Mouse (Mus musculus) MEL (cell line): ENCODE measurements around the gene Scyl2. TPM values are rescaled to one million over a fixed set of nuclear protein-coding genes. Genes with fewer than 3 reads are reported as not detected.
A peak's percentile ranks its signal among the peaks of the same experiment; 100 is the strongest.

Source experiments
- DNase-seq: peaks from one replicate; pipeline ENCODE4 v3.0.0; 2011; ENCODE audit warnings: low read depth, low spot score
- H3K27ac ChIP-seq: 2 replicates; pipeline ENCODE4 v1.5.1; 2012; ENCODE audit warnings: low read depth, mild to moderate bottlenecking, control low read depth, low read length, moderate library complexity; ENCODE audit not compliant: control insufficient read depth
- H3K27me3 ChIP-seq, 2 experiments: fragments of 150-350 bp in 1 of 2; sonication (generic) in 1 of 2; 2 replicates each; pipeline ENCODE4 v1.6.1; 2012; ENCODE audit warnings: low read length in 2 of 2, mild to moderate bottlenecking in 2 of 2, improper control_type of control experiment in 1 of 2, moderate library complexity in 1 of 2; ENCODE audit not compliant: insufficient read depth in 2 of 2, control insufficient read depth in 1 of 2
- H3K36me3 ChIP-seq, 2 experiments: 2 replicates each; pipeline ENCODE4 v1.6.1; 2012 to 2014; ENCODE audit warnings: low read length in 2 of 2, improper control_type of control experiment in 1 of 2, inconsistent platforms in 1 of 2, mild to moderate bottlenecking in 1 of 2; ENCODE audit not compliant: insufficient read depth in 2 of 2, control insufficient read depth in 1 of 2
- H3K4me1 ChIP-seq, 2 experiments: fragments of 150-350 bp in 1 of 2; sonication (generic) in 1 of 2; 2 replicates each; pipeline ENCODE4 v1.6.1; 2012; ENCODE audit warnings: low read length in 2 of 2, improper control_type of control experiment in 1 of 2, mild to moderate bottlenecking in 1 of 2; ENCODE audit not compliant: insufficient read depth in 2 of 2, control insufficient read depth in 1 of 2
- H3K4me3 ChIP-seq, 2 experiments: fragments of 150-350 bp in 1 of 2; sonication (generic) in 1 of 2; 2 replicates each; pipeline ENCODE4 v1.5.1; 2012; ENCODE audit warnings: low read depth in 2 of 2, low read length in 2 of 2, mild to moderate bottlenecking in 2 of 2, moderate library complexity in 2 of 2, control low read depth in 1 of 2, improper control_type of control experiment in 1 of 2; ENCODE audit not compliant: control insufficient read depth in 1 of 2, insufficient read depth in 1 of 2
- H3K79me2 ChIP-seq: 2 replicates; pipeline ENCODE4 v1.6.1; 2012; ENCODE audit warnings: mild to moderate bottlenecking, low read length, moderate library complexity; ENCODE audit not compliant: control insufficient read depth, poor library complexity, insufficient read depth
- H3K9ac ChIP-seq: 2 replicates; pipeline ENCODE4 v1.6.1; 2012; ENCODE audit warnings: low read depth, mild to moderate bottlenecking, control low read depth, low read length, moderate library complexity; ENCODE audit not compliant: control insufficient read depth, poor library complexity, severe bottlenecking
- H3K9me3 ChIP-seq: fragments of 150-350 bp; sonication (generic); replicated peaks from 2 replicates; pipeline ENCODE4 v1.6.1; 2012; ENCODE audit warnings: mild to moderate bottlenecking, low read length, improper control_type of control experiment, moderate library complexity; ENCODE audit not compliant: insufficient read depth
- BHLHE40 ChIP-seq: IDR thresholded peaks from 2 replicates; pipeline ENCODE4 v1.6.1; 2012; ENCODE audit warnings: low read depth, mild to moderate bottlenecking, inconsistent platforms, low read length, improper control_type of control experiment, borderline replicate concordance
- E2F4 ChIP-seq: IDR thresholded peaks from 2 replicates; pipeline ENCODE4 v1.6.1; 2011; ENCODE audit warnings: low read depth, low read length, improper control_type of control experiment, borderline replicate concordance
- EP300 ChIP-seq, 2 experiments: IDR thresholded peaks; 2 replicates each; pipeline ENCODE4 v1.6.1; 2011; ENCODE audit warnings: improper control_type of control experiment in 2 of 2, low read length in 2 of 2, low read depth in 1 of 2, mild to moderate bottlenecking in 1 of 2
- ETS1 ChIP-seq: IDR thresholded peaks from 2 replicates; pipeline ENCODE4 v1.6.1; 2012; ENCODE audit warnings: low read depth, mild to moderate bottlenecking, inconsistent platforms, low read length, improper control_type of control experiment, moderate library complexity
- GABPA ChIP-seq: IDR thresholded peaks from 2 replicates; pipeline ENCODE4 v1.6.1; 2012; ENCODE audit warnings: low read depth, mild to moderate bottlenecking, inconsistent platforms, low read length, improper control_type of control experiment, moderate library complexity
- GATA1 ChIP-seq: IDR thresholded peaks from 2 replicates; pipeline ENCODE4 v1.6.1; 2011; ENCODE audit warnings: low read depth, low read length, improper control_type of control experiment
- MAZ ChIP-seq: IDR thresholded peaks from 2 replicates; pipeline ENCODE4 v1.6.1; 2012; ENCODE audit warnings: low read depth, mild to moderate bottlenecking, inconsistent platforms, low read length, improper control_type of control experiment
- MYB ChIP-seq: IDR thresholded peaks from 2 replicates; pipeline ENCODE4 v1.6.1; 2011; ENCODE audit warnings: mild to moderate bottlenecking, low read depth, low read length, improper control_type of control experiment
- MYC ChIP-seq: IDR thresholded peaks from 2 replicates; pipeline ENCODE4 v1.6.1; 2011; ENCODE audit warnings: low read depth, mild to moderate bottlenecking, low read length, improper control_type of control experiment, moderate library complexity
- POLR2AphosphoS2 ChIP-seq: IDR thresholded peaks from 2 replicates; pipeline ENCODE4 v1.6.1; 2011; ENCODE audit warnings: low read length, improper control_type of control experiment
- POLR2AphosphoS5 ChIP-seq: IDR thresholded peaks from 2 replicates; pipeline ENCODE4 v1.6.1; 2012; ENCODE audit warnings: low read depth, borderline replicate concordance, mild to moderate bottlenecking, inconsistent platforms, low read length, moderate library complexity, mixed read lengths
- SIN3A ChIP-seq: IDR thresholded peaks from 2 replicates; pipeline ENCODE4 v1.6.1; 2012; ENCODE audit warnings: low read length, improper control_type of control experiment, inconsistent platforms
- TAL1 ChIP-seq: IDR thresholded peaks from 2 replicates; pipeline ENCODE4 v1.6.1; 2012; ENCODE audit warnings: mild to moderate bottlenecking, inconsistent platforms, low read length, moderate library complexity, mixed read lengths
- UBTF ChIP-seq: IDR thresholded peaks from 2 replicates; pipeline ENCODE4 v1.6.1; 2012; ENCODE audit warnings: low read depth, mild to moderate bottlenecking, inconsistent platforms, low read length, improper control_type of control experiment, moderate library complexity, borderline replicate concordance; ENCODE audit not compliant: insufficient read depth
- ZC3H11A ChIP-seq: IDR thresholded peaks from 2 replicates; pipeline ENCODE4 v1.6.1; 2012; ENCODE audit warnings: low read depth, mild to moderate bottlenecking, inconsistent platforms, low read length, improper control_type of control experiment
- ZKSCAN1 ChIP-seq: IDR thresholded peaks from 2 replicates; pipeline ENCODE4 v1.6.1; 2012; ENCODE audit warnings: low read depth, mild to moderate bottlenecking, inconsistent platforms, low read length, improper control_type of control experiment, moderate library complexity
- polyA plus RNA-seq, 2 experiments: library from polyadenylated mRNA; stranded (reverse) in 1 of 2; unstranded in 1 of 2; fragments of >175 nt in 1 of 2; fragments of >200 nt in 1 of 2; gene quantifications; 2 replicates each; pipeline versions ENCODE4 v1.2.1 to v1.2.4; 2012; ENCODE audit warnings: low replicate concordance in 2 of 2, low read depth in 1 of 2; ENCODE audit not compliant: insufficient read length in 2 of 2, insufficient read depth in 1 of 2, missing spikeins in 1 of 2
- total RNA-seq: library from RNA; depleted of rRNA; stranded (reverse); fragments of 300-350 nt; gene quantifications from 2 replicates; pipeline ENCODE4 v1.2.3, GENCODE M21; 2012

Scyl2 gene
- total and polyA plus RNA-seq, 3 experiments: 19.8 to 27.9 TPM; not detected in 1

GRCm38 (mm10) chr10:89682961-89683360 is 3.1 kb downstream of the Scyl2 start:
- Histone ChIP-seq H3K27ac (no peak overlapping the region), H3K4me1 (peaks cover 28 to 49% of the 10 kb centered on the region in 2 experiments), H3K27me3 (no peaks in the 10 kb centered on the region), H3K4me3 (no peak overlapping the region), H3K36me3 (peaks cover 2 to 49% of the 10 kb centered on the region in 2 experiments; a peak in 3 of 4 replicates), H3K9me3 (no peaks in the 10 kb centered on the region), H3K79me2 (peaks cover 54% of the 10 kb centered on the region)
- DNase-seq: no peak
- no peak for TF ChIP-seq MYB
- TF ChIP-seq POLR2AphosphoS5: no peak
- TF ChIP-seq ZC3H11A: no peak
- no peak for TF ChIP-seq MYC
- TF ChIP-seq TAL1: no peak
- TF ChIP-seq, all 39 proteins: peak for 0
- H3K9ac ChIP-seq: no peak overlapping the region

- H3K27ac ChIP-seq: no peak overlapping the region
- H3K27me3 ChIP-seq: no peaks in the 10 kb centered on the region
- H3K9ac ChIP-seq: no peak overlapping the region
- H3K4me3 ChIP-seq: peak overlapping the region in 1 of 2 experiments; percentile 26; a peak in 1 of 4 replicates
- peaks cover 25 to 45% of the 10 kb centered on the region in 2 experiments for H3K4me1 ChIP-seq
- TF ChIP-seq EP300 (IDR thresholded peaks at IDR 0.05; ENCODE audit: low read depth in 1 of 2, low read length in 2 of 2) (peak in 1 of 2 experiments; percentile 41; a peak in 2 of 4 replicates), TAL1 (no peak), UBTF (no peak), GATA1 (peak; percentile 63), BHLHE40 (no peak), POLR2AphosphoS2 (no peak), E2F4 (no peak), ETS1 (peak; percentile 22; the same call in 1 of the 2 replicates), SIN3A (0 out of 2 replicates have a peak, but pooled peaks have one; percentile 33), MAZ (no peak)
- H3K79me2 ChIP-seq: peaks cover 55% of the 10 kb centered on the region
- H3K9me3 ChIP-seq: no peaks in the 10 kb centered on the region
- peak; percentile 39 for DNase-seq
- peaks cover 2 to 42% of the 10 kb centered on the region in 2 experiments; a peak in 3 of 4 replicates for H3K36me3 ChIP-seq
Observed at GRCm38 (mm10) chr10:89682157-89682556, 3.9 kb downstream of the Scyl2 start.

GRCm38 (mm10) chr10:89681706-89682105 is 4.4 kb downstream of the Scyl2 start:
- Histone ChIP-seq H3K4me3 (no peak overlapping the region), H3K9ac (no peak overlapping the region), H3K4me1 (peaks cover 21 to 43% of the 10 kb centered on the region in 2 experiments), H3K27ac (no peak overlapping the region), H3K79me2 (peaks cover 55% of the 10 kb centered on the region), H3K36me3 (peaks cover 2 to 40% of the 10 kb centered on the region in 2 experiments; a peak in 3 of 4 replicates), H3K27me3 (no peaks in the 10 kb centered on the region), H3K9me3 (no peaks in the 10 kb centered on the region)
- DNase-seq: no peak
- no peak for TF ChIP-seq ZKSCAN1
- no peak for TF ChIP-seq GABPA
